Mouse (Mus musculus): Measurements from ENCODE around the gene Gpr142.

DNA sequence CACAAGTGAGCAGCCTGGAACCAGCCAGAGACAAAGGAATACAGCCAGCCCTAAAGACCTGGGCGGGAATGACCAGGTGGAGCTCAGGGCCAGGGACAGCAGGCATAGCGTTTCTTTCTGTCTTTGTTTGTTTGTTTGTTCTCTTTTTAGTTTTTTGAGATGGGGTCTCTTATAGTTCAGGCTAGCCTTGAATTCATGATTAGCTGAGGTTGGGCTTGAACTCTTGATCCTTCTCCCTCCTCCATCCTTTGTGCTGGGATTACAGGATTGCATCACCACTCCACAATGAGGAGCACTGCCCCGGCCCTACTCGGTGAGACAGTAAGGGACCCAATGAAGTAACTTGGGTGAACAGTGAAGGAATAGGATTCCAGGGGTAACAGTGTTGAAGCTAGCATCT is 4.0 kb upstream of the Gpr142 start:
- no peak for TF ChIP-seq CTCF (IDR thresholded peaks at IDR 0.05; ENCODE audit: low read depth)
- no peak for TF ChIP-seq EP300 (IDR thresholded peaks at IDR 0.05; ENCODE audit: low read depth)
